Mouse (Mus musculus) C2C12 (cell line): ENCODE measurements around the gene Asb18. TPM values are rescaled to one million over a fixed set of nuclear protein-coding genes. Genes with fewer than 3 reads are reported as not detected.

Experiments used
- H3K27me3 ChIP-seq: one replicate; pipeline ENCODE4 v1.6.1; 2011; ENCODE audit not compliant: control insufficient read depth, insufficient read depth, insufficient read length
- H3K36me3 ChIP-seq: one replicate; pipeline ENCODE4 v1.6.1; 2011; ENCODE audit not compliant: control insufficient read depth, insufficient read depth
- H3K4me3 ChIP-seq: one replicate; pipeline ENCODE4 v1.5.1; 2011; ENCODE audit warnings: mild to moderate bottlenecking, control low read depth; ENCODE audit not compliant: poor library complexity, insufficient read depth, severe bottlenecking
- H3K79me2 ChIP-seq: one replicate; pipeline ENCODE4 v1.6.1; 2011; ENCODE audit not compliant: control insufficient read depth, insufficient read depth
- H3K79me3 ChIP-seq: one replicate; pipeline ENCODE4 v1.6.1; 2011; ENCODE audit warnings: low read depth, control low read depth
- H3ac ChIP-seq: one replicate; pipeline ENCODE3; 2011; ENCODE audit warnings: low read depth; ENCODE audit not compliant: control insufficient read depth, insufficient read length
- CEBPB ChIP-seq: IDR thresholded peaks from one replicate; pipeline ENCODE4 v1.6.1; 2011; ENCODE audit warnings: low read depth, mild to moderate bottlenecking, control low read depth, moderate library complexity
- CTCF ChIP-seq: IDR thresholded peaks from one replicate; pipeline ENCODE4 v1.5.1; 2011; ENCODE audit not compliant: control insufficient read depth, insufficient read depth, insufficient read length
- FOSL1 ChIP-seq: IDR thresholded peaks from one replicate; pipeline ENCODE4 v1.8.0; 2011; ENCODE audit warnings: mild to moderate bottlenecking, low read length; ENCODE audit not compliant: poor library complexity, insufficient read depth, severe bottlenecking
- MAX ChIP-seq: IDR thresholded peaks from one replicate; pipeline ENCODE4 v1.6.1; 2011; ENCODE audit warnings: mild to moderate bottlenecking, control low read depth
- MYOD1 ChIP-seq: IDR thresholded peaks from one replicate; pipeline ENCODE4 v1.6.1; 2011; ENCODE audit warnings: low read depth; ENCODE audit not compliant: control insufficient read depth, insufficient read length
- MYOG ChIP-seq: IDR thresholded peaks from one replicate; pipeline ENCODE4 v1.6.1; 2011; ENCODE audit not compliant: control insufficient read depth, insufficient read length; ENCODE audit errors: extremely low read depth
- USF1 ChIP-seq: IDR thresholded peaks from one replicate; pipeline ENCODE4 v1.6.1; 2011; ENCODE audit warnings: low read depth, mild to moderate bottlenecking, control low read depth, moderate library complexity
- polyA plus RNA-seq: library from polyadenylated mRNA; unstranded; fragments of >200 nt; fragmentation: generic; extraction: Trizol; gene quantifications from one replicate; pipeline ENCODE4 v1.2.1, GENCODE M21; 2012; ENCODE audit warnings: missing spikeins

Gene Asb18
- polyA plus RNA-seq, 1 experiment = not detected

GRCm38 (mm10) chr1:89902236-89902635 lies 112.2 kb downstream of the Asb18 start:
- Histone ChIP-seq H3K36me3 (no peaks in the 10 kb centered on the region), H3K79me2 (no peaks in the 10 kb centered on the region), H3ac (no peak overlapping the region), H3K4me3 (no peak overlapping the region), H3K27me3 (no peaks in the 10 kb centered on the region), H3K79me3 (no peaks in the 10 kb centered on the region)
- TF ChIP-seq CEBPB (no peak), FOSL1 (no peak), MAX (no peak), MYOD1 (no peak), USF1 (no peak), CTCF (no peak), MYOG (no peak)

- Histone ChIP-seq H3K79me3 (no peaks in the 10 kb centered on the region), H3ac (no peak overlapping the region), H3K4me3 (no peak overlapping the region), H3K79me2 (no peaks in the 10 kb centered on the region), H3K36me3 (no peaks in the 10 kb centered on the region), H3K27me3 (no peaks in the 10 kb centered on the region)
- TF ChIP-seq MYOD1 (no peak), MYOG (no peak), MAX (no peak), CTCF (no peak), CEBPB (no peak), USF1 (no peak), FOSL1 (no peak)
These were observed 113.1 kb downstream of the Asb18 start for GRCm38 (mm10) chr1:89901381-89901780.

Other genes starting within 250 kb of the Asb18 start
- 0.16 TPM for gene Gbx2, start 83.5 kb downstream of the Asb18 start, polyA plus RNA-seq
- gene Iqca, start 138.7 kb upstream of the Asb18 start, polyA plus RNA-seq = not detected
- 14.5 TPM for gene Ackr3, start 189.3 kb upstream of the Asb18 start, polyA plus RNA-seq